Mouse (Mus musculus) heart, postnatal 14 days (tissue): ENCODE measurements around the gene Smpx. TPM values are rescaled to one million over a fixed set of nuclear protein-coding genes. Genes with fewer than 3 reads are reported as not detected.

ENCODE experiments used
- DNase-seq, 2 experiments: peaks; one replicate each; pipeline ENCODE4 v3.0.0; 2021 to 2022
- intact Hi-C: fragments of 180-260 bp; cut with DNase I; formaldehyde crosslinking; loops from one replicate; pipeline ENCODE4 v1.15.1; 2025
- long read RNA-seq, 2 experiments: library from polyadenylated mRNA; stranded (forward); transcript quantifications; one replicate each; pipeline ENCODE4 v2.0.0; 2021
- total RNA-seq, 2 experiments: library from RNA; stranded (reverse); gene quantifications; 2 replicates each; pipeline ENCODE4 v1.2.3; 2021

The Smpx gene
- total RNA-seq = 100 to 1,000 TPM; 392 to 395 TPM
- long read RNA-seq, experiment 1, transcript Smpx-203 (5 exons, 898 nt) = minor isoform, 16 of 320 reads
- long read RNA-seq, experiment 1, transcript Smpx-207 (7 exons, 465 nt) = minor isoform, 5 of 320 reads
- long read RNA-seq, experiment 1, transcript Smpx-201 (6 exons, 1,152 nt) = major isoform, 283 of 320 reads
- long read RNA-seq, experiment 1, partial matches to known transcripts = 2 of 320 reads
- long read RNA-seq, experiment 1, other reads (novel, unspliced or antisense) = 13 of 320 reads
- long read RNA-seq, experiment 2, transcript Smpx-203 (5 exons, 898 nt) = minor isoform, 39 of 266 reads
- long read RNA-seq, experiment 2, transcript Smpx-201 (6 exons, 1,152 nt) = major isoform, 207 of 266 reads
- long read RNA-seq, experiment 2, partial matches to known transcripts = 3 of 266 reads
- long read RNA-seq, experiment 2, other reads (novel, unspliced or antisense) = 13 of 266 reads

GRCm38 (mm10) chrX:157698862-157699261 is at the start of gene Smpx:
TSS of gene Smpx (plus strand) at chrX:157698910.
- intact Hi-C loops = no loop called here
- DNase-seq = peak in 1 of 2 experiments; percentile 18

- intact Hi-C loops = no loop called here
- no peak for DNase-seq
Observed at GRCm38 (mm10) chrX:157655047-157655446, 43.7 kb upstream of the Smpx start.

GRCm38 (mm10) chrX:157657356-157657755 is 41.4 kb upstream of the Smpx start:
- no peak for DNase-seq
- intact Hi-C loops = no loop called here

GRCm38 (mm10) chrX:157671820-157672219 is 26.9 kb upstream of the Smpx start:
- DNase-seq = no peak
- intact Hi-C loops = no loop called here

- intact Hi-C loops = no loop called here
Observed at GRCm38 (mm10) chrX:157674667-157675350, 23.9 kb upstream of the Smpx start.

GRCm38 (mm10) chrX:157691186-157691585 is 7.5 kb upstream of the Smpx start:
- DNase-seq = no peak
- intact Hi-C loops = no loop called here

More at GRCm38 (mm10) chrX:157674667-157675350, 23.9 kb upstream of the Smpx start:
- DNase-seq = no peak

- no peak for DNase-seq
- intact Hi-C loops = no loop called here
Observed at GRCm38 (mm10) chrX:157697591-157698135, 1.0 kb upstream of the Smpx start.

GRCm38 (mm10) chrX:157707236-157707635 is 8.5 kb downstream of the Smpx start:
- DNase-seq = no peak
- intact Hi-C loops = no loop called here

- intact Hi-C loops = no loop called here
- no peak for DNase-seq
Observed at GRCm38 (mm10) chrX:157708616-157709280, 10.0 kb downstream of the Smpx start.

GRCm38 (mm10) chrX:157719907-157720306 is 21.2 kb downstream of the Smpx start:
- no peak for DNase-seq
- intact Hi-C loops = no loop called here

- intact Hi-C loops = loop anchor here (10.0 kb wide), 1 partner anchor 224 kb away; no protein-coding TSS in a partner anchor
- no peak for DNase-seq
Observed at GRCm38 (mm10) chrX:157730622-157731341, 32.1 kb downstream of the Smpx start.

GRCm38 (mm10) chrX:157731658-157732314 is 33.1 kb downstream of the Smpx start:
- DNase-seq = peak; percentile 42 to 68
- intact Hi-C loops = loop anchor here (2.0 to 10.0 kb wide), 2 partner anchors 223 to 1191 kb away; no protein-coding TSS in a partner anchor

- no peak for DNase-seq
- intact Hi-C loops = loop anchor here (2.0 to 10.0 kb wide), 2 partner anchors 222 to 1190 kb away; no protein-coding TSS in a partner anchor
Observed at GRCm38 (mm10) chrX:157732346-157732745, 33.6 kb downstream of the Smpx start.

- DNase-seq = no peak
- intact Hi-C loops = loop anchor here (2.0 to 10.0 kb wide), 2 partner anchors 221 to 1189 kb away; no protein-coding TSS in a partner anchor
Observed at GRCm38 (mm10) chrX:157733836-157734235, 35.1 kb downstream of the Smpx start.

- intact Hi-C loops = loop anchor here (10.0 kb wide), 1 partner anchor 220 kb away; no protein-coding TSS in a partner anchor
- DNase-seq = no peak
Observed at GRCm38 (mm10) chrX:157734341-157734740, 35.6 kb downstream of the Smpx start.

- intact Hi-C loops = no loop called here
- peak in 1 of 2 experiments; percentile 18 for DNase-seq
Observed at GRCm38 (mm10) chrX:157747815-157748544, 49.3 kb downstream of the Smpx start.

GRCm38 (mm10) chrX:157754559-157754958 is 55.8 kb downstream of the Smpx start:
- DNase-seq = no peak
- intact Hi-C loops = no loop called here

- intact Hi-C loops = no loop called here
Observed at GRCm38 (mm10) chrX:157762542-157762941, 63.8 kb downstream of the Smpx start.

More at GRCm38 (mm10) chrX:157762542-157762941, 63.8 kb downstream of the Smpx start:
- DNase-seq = no peak
